Mouse (Mus musculus) monocyte, adult 2 months (primary cell): ENCODE measurements around the gene Cyp3a16.
"Not testable (repeated sequence)": the region's sequence is repeated elsewhere in the genome, so short reads cannot be mapped to it uniquely, and the experiment has no call there.

ENCODE experiments used
- DNase-seq, 2 experiments: peaks; one replicate each; pipeline ENCODE4 v3.0.0; 2022; ENCODE audit warnings: low spot score in 2 of 2, low read depth in 1 of 2

Gene Cyp3a16

DNA sequence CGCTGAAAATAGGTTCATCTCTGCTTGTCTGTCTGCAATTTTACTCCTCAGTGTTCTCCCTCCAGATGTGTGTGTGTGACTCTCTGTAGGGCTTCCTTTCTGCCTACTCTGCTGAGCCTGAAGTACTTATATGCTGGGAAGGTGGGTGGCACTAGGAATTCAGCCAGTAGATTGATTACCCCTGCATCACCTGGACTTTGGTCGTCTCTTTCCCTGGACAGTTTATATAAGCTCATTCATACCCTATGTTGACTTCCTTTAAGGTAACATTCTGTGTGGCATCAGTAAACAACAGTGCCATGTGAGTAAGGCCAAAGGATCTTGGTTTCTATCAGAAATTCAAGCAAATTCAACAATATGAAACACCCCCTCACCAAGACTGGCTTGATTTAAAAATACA, at the start of gene Cyp3a16:
TSS of gene Cyp3a16 (minus strand) at position 101 of the 400 bp plus-strand sequence.
- not testable (repeated sequence) for DNase-seq

DNA sequence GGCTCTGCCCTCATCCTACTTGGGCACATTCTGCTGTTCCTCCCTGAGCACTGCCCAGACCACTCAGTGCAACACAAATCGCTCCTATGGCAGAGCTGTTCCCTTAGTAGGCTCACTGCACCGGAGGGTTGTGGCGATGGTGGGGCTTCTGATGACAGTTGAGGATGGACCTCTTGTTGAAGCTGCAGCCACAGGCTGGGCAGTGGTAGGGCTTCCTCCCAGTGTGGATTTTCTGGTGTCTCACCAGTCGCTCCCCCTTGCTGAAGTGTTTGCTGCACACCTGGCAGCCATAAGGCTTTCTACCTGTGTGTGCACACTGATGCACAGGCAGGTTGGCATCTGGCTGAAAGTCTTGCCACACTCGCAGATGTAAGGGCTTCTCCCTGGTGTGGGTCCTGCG, 20.8 kb upstream of the Cyp3a16 start:
- DNase-seq: no peak

DNA sequence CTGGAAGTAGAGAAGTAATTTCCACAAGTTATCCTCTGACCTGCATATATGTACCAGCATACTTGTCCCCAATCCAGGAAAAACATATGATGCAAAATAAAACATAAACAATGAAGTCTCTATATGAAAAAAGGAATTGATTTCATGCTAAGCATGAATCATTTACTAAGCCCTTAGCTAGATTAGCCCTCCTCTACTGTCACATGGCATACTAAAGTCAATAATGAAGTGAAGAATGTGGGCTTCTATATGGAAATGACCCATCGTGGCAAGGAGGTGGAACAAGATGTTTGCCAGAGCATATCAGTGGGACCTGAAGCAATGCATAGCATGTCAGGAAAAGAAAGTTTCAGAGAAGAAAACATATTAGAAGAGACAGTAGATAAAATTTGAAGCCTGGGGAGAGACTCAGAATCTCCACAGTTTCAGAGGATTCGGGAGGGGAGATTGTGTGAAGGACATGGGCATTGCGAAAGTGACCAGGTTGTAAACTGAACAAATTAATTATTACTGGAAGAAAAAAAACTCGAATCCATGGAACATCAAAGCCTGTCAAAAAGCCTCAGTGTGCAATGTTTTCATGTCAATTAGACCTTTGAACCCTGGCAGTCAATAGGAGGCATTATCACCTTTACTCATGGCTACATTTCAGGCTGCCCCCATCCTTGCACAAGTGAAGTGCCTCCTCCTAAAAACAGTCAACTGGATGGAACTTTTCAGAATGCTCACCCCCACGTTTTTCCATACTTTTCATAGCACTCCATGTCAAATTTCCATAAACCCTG, 5.0 kb downstream of the Cyp3a16 start:
- DNase-seq: no peak

DNA sequence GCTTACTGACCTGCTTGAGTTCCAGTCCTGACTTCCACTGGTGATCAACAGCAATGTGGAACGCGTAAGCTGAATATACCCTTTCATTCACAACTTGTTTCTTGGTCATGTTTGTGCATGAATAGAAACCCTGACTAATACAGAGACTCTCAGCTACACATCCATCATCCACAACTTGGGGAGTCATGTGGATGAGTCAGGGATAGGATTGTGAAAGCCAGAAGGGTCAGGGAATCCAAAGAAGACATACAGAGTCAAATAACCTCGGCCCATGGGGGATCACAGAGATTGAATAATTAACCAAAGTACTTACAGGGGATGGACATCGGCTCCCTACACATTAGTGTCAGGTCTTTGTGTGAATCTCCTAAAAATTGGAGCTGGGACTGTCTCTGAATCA, 7.2 kb downstream of the Cyp3a16 start:
- no peak for DNase-seq

DNA sequence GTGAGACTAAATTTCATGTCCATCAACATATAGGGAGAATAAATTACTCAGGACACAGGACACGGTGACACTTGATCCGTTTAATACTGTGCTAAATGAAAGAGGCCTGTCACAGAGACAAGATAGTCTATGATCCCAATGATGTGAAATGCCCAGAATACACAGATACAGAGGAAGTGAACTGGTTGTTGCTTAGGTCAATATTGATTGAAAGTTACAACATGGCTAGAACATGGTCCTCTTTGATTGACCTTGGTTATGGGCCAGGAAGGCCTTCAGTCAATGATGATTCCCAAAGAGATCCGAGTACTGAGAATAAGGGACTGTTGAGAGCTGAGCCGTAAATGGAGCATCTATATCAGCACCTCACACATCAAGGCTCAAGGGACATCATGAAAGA, 15.1 kb downstream of the Cyp3a16 start:
- no peak for DNase-seq

DNA sequence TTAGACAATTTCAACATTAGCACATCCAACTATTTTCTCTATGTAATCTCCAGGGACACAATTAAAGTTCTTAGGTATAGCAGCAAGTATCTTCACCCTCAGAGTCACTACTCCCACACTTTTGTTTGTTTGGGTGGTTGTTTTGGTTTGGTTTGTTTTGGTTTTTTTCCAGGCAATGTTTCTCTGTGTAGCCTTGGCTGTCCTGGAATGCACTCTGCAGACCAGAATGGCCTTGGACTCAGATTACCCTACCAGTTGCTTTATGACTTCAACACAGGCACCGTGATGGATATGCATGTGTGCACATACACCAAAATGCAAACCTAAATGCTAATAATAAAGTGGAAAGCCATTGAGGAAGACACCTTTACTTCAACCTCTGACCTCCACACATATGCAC, 35.8 kb downstream of the Cyp3a16 start:
- no peak for DNase-seq

DNA sequence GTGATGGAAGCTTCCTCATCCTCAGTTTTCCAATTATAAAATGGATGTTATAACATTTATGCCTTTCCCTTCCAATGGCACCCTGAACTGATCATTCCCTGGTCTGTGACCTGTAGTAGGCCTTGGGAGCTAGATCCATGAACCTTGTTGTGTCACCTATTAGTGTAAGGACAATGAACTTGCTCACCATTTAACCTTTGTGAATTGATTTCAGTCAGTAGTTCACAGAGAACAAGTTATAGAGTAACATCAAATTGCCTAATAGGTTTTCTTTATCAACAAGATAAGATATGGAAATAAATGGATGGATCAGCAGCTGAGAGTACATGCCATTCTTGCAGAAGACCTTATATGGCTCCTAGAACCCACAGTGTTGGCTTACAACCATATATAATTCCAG, 38.5 kb downstream of the Cyp3a16 start:
- no peak for DNase-seq

DNA sequence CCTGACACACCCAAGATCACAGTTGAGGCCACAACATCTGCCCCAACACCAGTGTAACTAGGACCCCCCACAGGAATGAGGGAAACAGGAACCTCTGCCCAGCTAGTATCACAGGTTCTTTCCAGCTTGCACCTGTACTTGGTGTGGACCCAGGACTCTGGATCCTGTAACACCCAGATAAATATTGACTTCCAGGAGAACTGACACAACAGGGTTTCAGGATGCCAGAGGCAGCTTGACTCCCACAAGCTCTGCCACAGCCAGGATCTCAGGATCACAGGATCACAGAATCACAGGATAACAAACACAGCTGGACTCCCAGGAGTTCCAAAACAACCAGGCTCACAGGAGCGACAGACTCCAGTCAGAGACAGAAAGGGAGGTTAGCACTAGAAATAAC, 47.2 kb downstream of the Cyp3a16 start:
- DNase-seq: no peak

DNA sequence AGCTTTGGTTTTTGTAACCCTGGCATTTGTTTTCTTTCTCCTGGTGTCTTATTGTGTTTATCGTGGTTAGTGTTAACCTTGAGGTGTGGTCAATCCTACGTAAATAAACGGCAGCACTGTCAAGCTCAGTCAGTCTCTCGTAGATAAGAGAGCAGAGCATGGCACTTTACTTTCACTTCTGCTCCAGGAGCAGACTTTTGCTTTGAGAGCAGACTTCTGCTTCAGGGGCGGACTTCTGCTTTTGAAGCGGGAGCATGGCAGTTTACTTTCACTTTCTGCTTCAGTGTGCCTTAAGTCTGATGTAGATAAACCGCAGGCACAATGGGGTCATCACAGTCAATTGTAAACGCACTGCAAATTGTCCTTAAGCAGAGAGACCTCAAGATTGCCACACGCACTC, 54.1 kb downstream of the Cyp3a16 start:
- not testable (repeated sequence) for DNase-seq
